Mouse (Mus musculus): Measurements from ENCODE around the gene Prkacb.

- TF ChIP-seq CTCF (IDR thresholded peaks at IDR 0.05; ENCODE audit: extremely low read depth, insufficient read depth, insufficient read length, insufficient replicate concordance) (no peak), POLR2A (IDR thresholded peaks at IDR 0.05; ENCODE audit: low read depth, low read length) (no peak)
Measured at GRCm38 (mm10) chr3:146843470-146843869, 30.7 kb upstream of the Prkacb start.

Measured in spleen, adult 2 months (tissue).